Mouse (Mus musculus): ENCODE data around the gene 2310022A10Rik.

Gene 2310022A10Rik

GRCm38 (mm10) chr7:27540935-27541334, 12.1 kb upstream of the 2310022A10Rik start:
- DNase-seq (ENCODE audit: extremely low spot score, low spot score): no peak

GRCm38 (mm10) chr7:27541431-27541830, 11.6 kb upstream of the 2310022A10Rik start:
- no peak for DNase-seq (ENCODE audit: extremely low spot score, low spot score)

- no peak for DNase-seq (ENCODE audit: extremely low spot score, low spot score)
Measured at GRCm38 (mm10) chr7:27541922-27542321, 11.1 kb upstream of the 2310022A10Rik start.

GRCm38 (mm10) chr7:27542392-27543033, 10.5 kb upstream of the 2310022A10Rik start:
- DNase-seq (ENCODE audit: extremely low spot score, low spot score): peak; percentile 75

- no peak for DNase-seq (ENCODE audit: extremely low spot score, low spot score)
Measured at GRCm38 (mm10) chr7:27543065-27543464, 10.0 kb upstream of the 2310022A10Rik start.

GRCm38 (mm10) chr7:27543851-27544250, 9.2 kb upstream of the 2310022A10Rik start:
- DNase-seq (ENCODE audit: extremely low spot score, low spot score): no peak

GRCm38 (mm10) chr7:27544675-27545370, 8.2 kb upstream of the 2310022A10Rik start:
- no peak for DNase-seq (ENCODE audit: extremely low spot score, low spot score)

GRCm38 (mm10) chr7:27549597-27549996, 3.4 kb upstream of the 2310022A10Rik start:
- DNase-seq (ENCODE audit: extremely low spot score, low spot score): no peak

- no peak for DNase-seq (ENCODE audit: extremely low spot score, low spot score)
Measured at GRCm38 (mm10) chr7:27552070-27552469, 963 bp upstream of the 2310022A10Rik start.

- peak; percentile 16 for DNase-seq (ENCODE audit: extremely low spot score, low spot score)
Measured at GRCm38 (mm10) chr7:27560291-27560887, 7.4 kb downstream of the 2310022A10Rik start.

- DNase-seq (ENCODE audit: extremely low spot score, low spot score): no peak
Measured at GRCm38 (mm10) chr7:27560978-27561377, 7.9 kb downstream of the 2310022A10Rik start.

- DNase-seq (ENCODE audit: extremely low spot score, low spot score): no peak
Measured at GRCm38 (mm10) chr7:27569580-27570224, 16.7 kb downstream of the 2310022A10Rik start.

- DNase-seq (ENCODE audit: extremely low spot score, low spot score): no peak
Measured at GRCm38 (mm10) chr7:27572133-27572532, 19.1 kb downstream of the 2310022A10Rik start.

- DNase-seq (ENCODE audit: extremely low spot score, low spot score): no peak
Measured at GRCm38 (mm10) chr7:27574124-27574880, 21.3 kb downstream of the 2310022A10Rik start.

GRCm38 (mm10) chr7:27576914-27577313, 23.9 kb downstream of the 2310022A10Rik start:
- no peak for DNase-seq (ENCODE audit: extremely low spot score, low spot score)

- no peak for DNase-seq (ENCODE audit: extremely low spot score, low spot score)
Measured at GRCm38 (mm10) chr7:27577589-27577988, 24.6 kb downstream of the 2310022A10Rik start.

- DNase-seq (ENCODE audit: extremely low spot score, low spot score): no peak
Measured at GRCm38 (mm10) chr7:27578465-27578864, 25.4 kb downstream of the 2310022A10Rik start.

- DNase-seq (ENCODE audit: extremely low spot score, low spot score): no peak
Measured at GRCm38 (mm10) chr7:27580380-27581174, 27.5 kb downstream of the 2310022A10Rik start.

- DNase-seq (ENCODE audit: extremely low spot score, low spot score): no peak
Measured at GRCm38 (mm10) chr7:27586861-27587260, 33.8 kb downstream of the 2310022A10Rik start.

GRCm38 (mm10) chr7:27587741-27588140, 34.7 kb downstream of the 2310022A10Rik start:
- no peak for DNase-seq (ENCODE audit: extremely low spot score, low spot score)
